Comparison of ENCODE assay signal across 8 mouse cellular contexts in genomic region chr7:45923762-45924428, GRCm38 (mm10). TPM values are rescaled to one million over a fixed set of nuclear protein-coding genes. Genes with fewer than 3 reads are reported as not detected.
DNase-seq lines count a peak whose midpoint lies in the region; ATAC-seq and TF ChIP-seq lines count a peak whose summit lies in the region.

Gene Ccdc114 (plus strand): TSS chr7:45924072.

- peaks cover 8 to 20% of the 10 kb centered on the region in 2 experiments for H3K4me1 ChIP-seq in MEL (ENCODE audit: control insufficient read depth in 1 of 2, insufficient read depth in 2 of 2, low read length in 2 of 2)
- H3K4me1 ChIP-seq in bone marrow, adult 2 months (ENCODE audit: control insufficient read depth, insufficient read depth, low read length): peaks cover 14% of the 10 kb centered on the region
- no peaks in the 10 kb centered on the region for H3K4me1 ChIP-seq in forebrain, embryonic 11.5 days (replicated peaks; ENCODE audit: control insufficient read depth, insufficient read depth, low read length)

- no peak for TF ChIP-seq POLR2A in MEL (IDR thresholded peaks at IDR 0.05; ENCODE audit: control insufficient read depth in 1 of 2, insufficient read depth in 1 of 2, low read depth in 1 of 2, low read length in 2 of 2, poor library complexity in 1 of 2)
- peak; percentile 79 for TF ChIP-seq POLR2A in bone marrow, adult 2 months (IDR thresholded peaks at IDR 0.05; ENCODE audit: borderline replicate concordance, control insufficient read depth, low read depth, low read length)

- peaks cover 0 to 13% of the 10 kb centered on the region in 2 experiments; a peak in 2 of 4 replicates for H3K36me3 ChIP-seq in MEL (ENCODE audit: control insufficient read depth in 1 of 2, insufficient read depth in 2 of 2, low read length in 2 of 2)
- no peaks in the 10 kb centered on the region for H3K36me3 ChIP-seq in forebrain, embryonic 11.5 days (ENCODE audit: control insufficient read depth, insufficient read depth, low read length)

- peak; percentile 52 for ATAC-seq in forebrain, embryonic 11.5 days (replicated peaks; ENCODE audit: low FRiP score)
- ATAC-seq in inflammation-experienced regulatory T-cells, adult 6 months: no peak

- H3K9ac ChIP-seq in MEL (ENCODE audit: control insufficient read depth, low read depth, low read length, poor library complexity, severe bottlenecking): peak within 1 kb of the TSS; percentile 68
- H3K9ac ChIP-seq in forebrain, embryonic 11.5 days (ENCODE audit: low read length): peak within 1 kb of the TSS; percentile 48

- TF ChIP-seq EP300 in MEL (IDR thresholded peaks at IDR 0.05; ENCODE audit: low read depth in 1 of 2, low read length in 2 of 2): no peak

- H3K27ac ChIP-seq in MEL (ENCODE audit: control insufficient read depth, low read depth, low read length): peak within 1 kb of the TSS; percentile 94
- peak within 1 kb of the TSS; percentile 90 for H3K27ac ChIP-seq in bone marrow, adult 2 months (ENCODE audit: control insufficient read depth, insufficient read depth, low read depth, low read length, poor library complexity)
- peak within 1 kb of the TSS; percentile 72 for H3K27ac ChIP-seq in forebrain, embryonic 11.5 days (ENCODE audit: low read depth, low read length)

- intact Hi-C loops in heart, postnatal 14 days (cut with DNase I): loop anchor here (2.0 to 5.0 kb wide), 2 partner anchors 51 to 112 kb away; partner anchors contain the start of genes Cyth2 and Kdelr1

- WGBS in bone marrow, adult 2 months: 2% methylated on average over 24 of the region's 24 CpGs
- WGBS in forebrain, embryonic 11.5 days: 5% methylated on average over 24 of the region's 24 CpGs

- peak within 1 kb of the TSS; percentile 45 to 58 for H3K4me3 ChIP-seq in MEL (ENCODE audit: control insufficient read depth in 1 of 2, insufficient read depth in 1 of 2, low read depth in 2 of 2, low read length in 2 of 2)
- H3K4me3 ChIP-seq in bone marrow, adult 2 months (replicated peaks; ENCODE audit: control insufficient read depth, low read depth, low read length): peak within 1 kb of the TSS; percentile 73
- peak within 1 kb of the TSS; percentile 39 for H3K4me3 ChIP-seq in forebrain, embryonic 11.5 days (ENCODE audit: low read depth, low read length)

- H3K79me2 ChIP-seq in MEL (ENCODE audit: control insufficient read depth, insufficient read depth, low read length, poor library complexity): peaks cover 3% of the 10 kb centered on the region; the same call in 1 of the 2 replicates

- no peak for TF ChIP-seq RAD21 in MEL (IDR thresholded peaks at IDR 0.05; ENCODE audit: low read depth, low read length)

- peak within 1 kb of the TSS; percentile 71 for H3K4me2 ChIP-seq in forebrain, embryonic 11.5 days (ENCODE audit: low read depth, low read length, severe bottlenecking)

- H3K27me3 ChIP-seq in MEL (ENCODE audit: control insufficient read depth in 1 of 2, insufficient read depth in 2 of 2, low read length in 2 of 2): no peaks in the 10 kb centered on the region
- 0 out of 2 replicates have a peak, but pooled peaks cover 2% of the 10 kb centered on the region for H3K27me3 ChIP-seq in forebrain, embryonic 11.5 days (ENCODE audit: control insufficient read depth, insufficient read depth, low read length)

- no peaks in the 10 kb centered on the region for H3K9me3 ChIP-seq in MEL (replicated peaks; ENCODE audit: insufficient read depth, low read length)
- H3K9me3 ChIP-seq in forebrain, embryonic 11.5 days (ENCODE audit: control insufficient read depth, low read length): no peaks in the 10 kb centered on the region; the same call in 1 of the 2 replicates

- no peak for TF ChIP-seq CTCF in MEL (IDR thresholded peaks at IDR 0.05 in 2 of 3, conservative IDR thresholded peaks at IDR 0.05 in 1 of 3; ENCODE audit: control insufficient read depth in 1 of 3, insufficient read depth in 1 of 3, low read depth in 2 of 3, low read length in 3 of 3, poor library complexity in 1 of 3, severe bottlenecking in 1 of 3)
- TF ChIP-seq CTCF in bone marrow, adult 2 months (IDR thresholded peaks at IDR 0.05; ENCODE audit: control insufficient read depth, insufficient read depth, low read length): no peak

- DNase-seq in MEL (ENCODE audit: low read depth, low spot score): no peak
- no peak for DNase-seq in forebrain, embryonic 11.5 days (ENCODE audit: low spot score)
- peak; percentile 81 to 84 for DNase-seq in heart, postnatal 14 days
- peak; percentile 82 to 90 for DNase-seq in kidney, postnatal 4 days
- peak; percentile 80 to 88 for DNase-seq in lung, postnatal 4 days
- DNase-seq in retina, embryonic 14.5 days (ENCODE audit: low spot score): peak; percentile 42

TF ChIP-seq in MEL, 35 proteins besides CTCF, POLR2A, EP300 and RAD21:
- TF ChIP-seq UBTF (IDR thresholded peaks at IDR 0.05; ENCODE audit: borderline replicate concordance, insufficient read depth, low read depth, low read length) (no peak), TBP (IDR thresholded peaks at IDR 0.05; ENCODE audit: low read depth, low read length) (no peak)

RNA-seq across cellular contexts. Expression of gene Ccdc114, which starts in this region (rescaled TPM):
- 0.15 TPM in 1 of 2 replicates, not detected in the other for total RNA-seq in MEL (2012; rRNA removed)
- under 1 TPM in 1 of 2 experiments, not detected in 1; 0.24 TPM for polyA plus RNA-seq in MEL (2012; ENCODE audit: insufficient read depth in 1 of 2, insufficient read length in 2 of 2, low read depth in 1 of 2, low replicate concordance in 2 of 2, missing spikeins in 1 of 2)
- 1.7 and 5.7 TPM in 2 replicates for polyA plus RNA-seq in bone marrow, adult 2 months (2011; ENCODE audit: insufficient read depth, insufficient read length, low replicate concordance, missing spikeins)
- 2.4 and 3.1 TPM in 2 replicates for polyA plus RNA-seq in forebrain, embryonic 11.5 days (2014; fragmentation: Nextera tagmentation; extraction: Ambion mirVana)
- 1 to 10 TPM; 2.0 to 2.2 TPM for total RNA-seq in heart, postnatal 14 days (2021)
- 1 to 10 TPM; 1.4 to 1.8 (median 1.4) TPM for polyA plus RNA-seq in inflammation-experienced regulatory T-cells, adult 6 months (2017; shearing (Covaris generic))

Comparison
In these comparisons a context has a peak if more than half of its experiments do, and no peak if none do; other contexts are left out.
1. DNase-seq: peak in heart, postnatal 14 days (2 of 2), kidney, postnatal 4 days (2 of 2), lung, postnatal 4 days (2 of 2) and retina, embryonic 14.5 days (single experiment); none in MEL (single experiment) and forebrain, embryonic 11.5 days (single experiment).
2. Peak in every context shown above with its lines, with median percentiles within 50 percentile points of each other: H3K27ac ChIP-seq and H3K4me3 ChIP-seq.